Mouse (Mus musculus) limb, embryonic 12.5 days (tissue): ENCODE results near the gene Gm11437. TPM values are rescaled to one million over a fixed set of nuclear protein-coding genes. Genes with fewer than 3 reads are reported as not detected.

Experiments
- ATAC-seq: fragments of 200-750 bp; cut with Nextera tagmentation; 2 replicates; pipeline ENCODE4 v1.8.0; 2017; ENCODE audit warnings: low read depth, moderate TSS enrichment; ENCODE audit not compliant: insufficient number of reproducible peaks, insufficient read depth, low FRiP score, low TSS enrichment
- H3K27ac ChIP-seq: fragments of 300-500 bp; sonication (generic); 2 replicates; pipeline ENCODE4 v1.5.1; 2016; ENCODE audit warnings: mild to moderate bottlenecking, moderate library complexity
- H3K27me3 ChIP-seq: fragments of 300-500 bp; sonication (generic); 2 replicates; pipeline ENCODE4 v1.6.1; 2016; ENCODE audit warnings: mild to moderate bottlenecking, moderate library complexity
- H3K36me3 ChIP-seq: fragments of 300-500 bp; sonication (generic); 2 replicates; pipeline ENCODE4 v1.6.1; 2016; ENCODE audit warnings: mild to moderate bottlenecking, moderate library complexity
- H3K4me1 ChIP-seq: fragments of 300-500 bp; sonication (generic); replicated peaks from 2 replicates; pipeline ENCODE4 v1.6.1; 2016
- H3K4me2 ChIP-seq: fragments of 300-500 bp; sonication (generic); 2 replicates; pipeline ENCODE4 v1.6.1; 2016; ENCODE audit warnings: mild to moderate bottlenecking, moderate library complexity
- H3K4me3 ChIP-seq: fragments of 300-500 bp; sonication (generic); replicated peaks from 2 replicates; pipeline ENCODE4 v1.5.1; 2016; ENCODE audit warnings: mild to moderate bottlenecking
- H3K9ac ChIP-seq: fragments of 300-500 bp; sonication (generic); replicated peaks from 2 replicates; pipeline ENCODE4 v1.6.1; 2016; ENCODE audit warnings: mild to moderate bottlenecking, moderate library complexity
- H3K9me3 ChIP-seq: fragments of 300-500 bp; sonication (generic); 2 replicates; pipeline ENCODE4 v1.6.1; 2016; ENCODE audit warnings: mild to moderate bottlenecking, moderate library complexity
- WGBS: fragments of 180-500 bp; shearing (Covaris S2); methylation state at CpG from one replicate; pipeline ENCODE4 v1.1.7; 2016; 5-methylcytosine and 5-hydroxymethylcytosine counted together
- polyA plus RNA-seq: library from polyadenylated mRNA; unstranded; fragments of >200 nt; fragmentation: Nextera tagmentation; extraction: Ambion mirVana; gene quantifications from 2 replicates; pipeline ENCODE4 v1.2.1, GENCODE M21; 2016

The Gm11437 gene
- polyA plus RNA-seq, 1 experiment from 2014 or later: not detected

GRCm38 (mm10) chr11:84179226-84179953, 12.1 kb upstream of the Gm11437 start:
- peak overlapping the region; percentile 72 for H3K9ac ChIP-seq
- H3K9me3 ChIP-seq: no peaks in the 10 kb centered on the region
- peak overlapping the region; percentile 70 for H3K4me2 ChIP-seq
- under 1% methylated on average over 59 of the region's 85 CpGs for WGBS
- ATAC-seq: peak; percentile 98
- H3K4me1 ChIP-seq: peaks cover 18% of the 10 kb centered on the region
- peak overlapping the region; percentile 72 for H3K4me3 ChIP-seq
- no peaks in the 10 kb centered on the region for H3K27me3 ChIP-seq
- peak overlapping the region; percentile 93 for H3K27ac ChIP-seq
- no peaks in the 10 kb centered on the region for H3K36me3 ChIP-seq

- Histone ChIP-seq H3K27me3 (no peaks in the 10 kb centered on the region), H3K36me3 (no peaks in the 10 kb centered on the region), H3K9me3 (no peaks in the 10 kb centered on the region), H3K27ac (no peak overlapping the region), H3K4me2 (peak overlapping the region; percentile 70), H3K4me3 (peak overlapping the region; percentile 72), H3K9ac (no peak overlapping the region), H3K4me1 (peaks cover 18% of the 10 kb centered on the region)
- 47% methylated on average over 4 of the region's 4 CpGs for WGBS
- no peak for ATAC-seq
Measured at GRCm38 (mm10) chr11:84178571-84178970, 11.3 kb upstream of the Gm11437 start.

- no peaks in the 10 kb centered on the region for H3K9me3 ChIP-seq
- no peaks in the 10 kb centered on the region for H3K4me1 ChIP-seq
- H3K27ac ChIP-seq: no peak overlapping the region
- no peak overlapping the region for H3K4me2 ChIP-seq
- no peaks in the 10 kb centered on the region for H3K36me3 ChIP-seq
- no peak for ATAC-seq
- H3K27me3 ChIP-seq: no peaks in the 10 kb centered on the region
- no peak overlapping the region for H3K4me3 ChIP-seq
- WGBS: 74% methylated on average over 11 of the region's 11 CpGs
- H3K9ac ChIP-seq: no peak overlapping the region
Measured at GRCm38 (mm10) chr11:84172539-84173435, 5.5 kb upstream of the Gm11437 start.

- Histone ChIP-seq H3K9me3 (no peaks in the 10 kb centered on the region), H3K4me1 (no peaks in the 10 kb centered on the region), H3K4me2 (no peak overlapping the region), H3K4me3 (no peak overlapping the region), H3K27me3 (no peaks in the 10 kb centered on the region), H3K9ac (no peak overlapping the region), H3K36me3 (no peaks in the 10 kb centered on the region), H3K27ac (no peak overlapping the region)
- ATAC-seq: no peak
- WGBS: 32% methylated on average over 7 of the region's 7 CpGs
Measured at GRCm38 (mm10) chr11:84168701-84169288, 1.5 kb upstream of the Gm11437 start.

GRCm38 (mm10) chr11:84164561-84164960, 2.7 kb downstream of the Gm11437 start:
- H3K9me3 ChIP-seq: no peaks in the 10 kb centered on the region
- no peaks in the 10 kb centered on the region for H3K36me3 ChIP-seq
- no peaks in the 10 kb centered on the region for H3K27me3 ChIP-seq
- no peak overlapping the region for H3K4me2 ChIP-seq
- H3K27ac ChIP-seq: no peak overlapping the region
- no peak overlapping the region for H3K4me3 ChIP-seq
- no peaks in the 10 kb centered on the region for H3K4me1 ChIP-seq
- no peak overlapping the region for H3K9ac ChIP-seq
- WGBS: 59% methylated on average over 4 of the region's 4 CpGs
- no peak for ATAC-seq

- H3K36me3 ChIP-seq: no peaks in the 10 kb centered on the region
- H3K27me3 ChIP-seq: no peaks in the 10 kb centered on the region
- no peak overlapping the region for H3K4me3 ChIP-seq
- WGBS: 85% methylated on average over 6 of the region's 6 CpGs
- ATAC-seq: no peak
- H3K27ac ChIP-seq: no peak overlapping the region
- no peaks in the 10 kb centered on the region for H3K9me3 ChIP-seq
- no peak overlapping the region for H3K4me2 ChIP-seq
- no peaks in the 10 kb centered on the region for H3K4me1 ChIP-seq
- no peak overlapping the region for H3K9ac ChIP-seq
Measured at GRCm38 (mm10) chr11:84164123-84164522, 3.2 kb downstream of the Gm11437 start.

GRCm38 (mm10) chr11:84156535-84157262, 10.6 kb downstream of the Gm11437 start:
- Histone ChIP-seq H3K9me3 (no peaks in the 10 kb centered on the region), H3K27ac (no peak overlapping the region), H3K36me3 (no peaks in the 10 kb centered on the region), H3K4me3 (no peak overlapping the region), H3K4me2 (no peak overlapping the region), H3K9ac (no peak overlapping the region), H3K4me1 (no peaks in the 10 kb centered on the region), H3K27me3 (no peaks in the 10 kb centered on the region)
- no peak for ATAC-seq
- WGBS: 88% methylated on average over 4 of the region's 4 CpGs

- H3K27ac ChIP-seq: no peak overlapping the region
- no peak for ATAC-seq
- no peak overlapping the region for H3K9ac ChIP-seq
- WGBS: 64% methylated on average over 2 of the region's 2 CpGs
- no peak overlapping the region for H3K4me2 ChIP-seq
- H3K36me3 ChIP-seq: no peaks in the 10 kb centered on the region
- no peaks in the 10 kb centered on the region for H3K9me3 ChIP-seq
- H3K27me3 ChIP-seq: no peaks in the 10 kb centered on the region
- no peaks in the 10 kb centered on the region for H3K4me1 ChIP-seq
- no peak overlapping the region for H3K4me3 ChIP-seq
Measured at GRCm38 (mm10) chr11:84150884-84151283, 16.4 kb downstream of the Gm11437 start.

GRCm38 (mm10) chr11:84146081-84146480, 21.2 kb downstream of the Gm11437 start:
- no peak overlapping the region for H3K4me2 ChIP-seq
- H3K4me1 ChIP-seq: no peaks in the 10 kb centered on the region
- no peak overlapping the region for H3K4me3 ChIP-seq
- H3K9ac ChIP-seq: no peak overlapping the region
- H3K9me3 ChIP-seq: no peaks in the 10 kb centered on the region
- H3K27ac ChIP-seq: no peak overlapping the region
- ATAC-seq: no peak
- no peaks in the 10 kb centered on the region for H3K27me3 ChIP-seq
- no peaks in the 10 kb centered on the region for H3K36me3 ChIP-seq
- 70% methylated on average over 3 of the region's 3 CpGs for WGBS

- Histone ChIP-seq H3K27ac (no peak overlapping the region), H3K9me3 (no peaks in the 10 kb centered on the region), H3K9ac (no peak overlapping the region), H3K27me3 (no peaks in the 10 kb centered on the region), H3K4me3 (no peak overlapping the region), H3K4me1 (no peaks in the 10 kb centered on the region), H3K36me3 (no peaks in the 10 kb centered on the region), H3K4me2 (no peak overlapping the region)
- WGBS: 81% methylated on average over 10 of the region's 10 CpGs
- no peak for ATAC-seq
Measured at GRCm38 (mm10) chr11:84145201-84145798, 22.0 kb downstream of the Gm11437 start.
